In the genomic region with DNA sequence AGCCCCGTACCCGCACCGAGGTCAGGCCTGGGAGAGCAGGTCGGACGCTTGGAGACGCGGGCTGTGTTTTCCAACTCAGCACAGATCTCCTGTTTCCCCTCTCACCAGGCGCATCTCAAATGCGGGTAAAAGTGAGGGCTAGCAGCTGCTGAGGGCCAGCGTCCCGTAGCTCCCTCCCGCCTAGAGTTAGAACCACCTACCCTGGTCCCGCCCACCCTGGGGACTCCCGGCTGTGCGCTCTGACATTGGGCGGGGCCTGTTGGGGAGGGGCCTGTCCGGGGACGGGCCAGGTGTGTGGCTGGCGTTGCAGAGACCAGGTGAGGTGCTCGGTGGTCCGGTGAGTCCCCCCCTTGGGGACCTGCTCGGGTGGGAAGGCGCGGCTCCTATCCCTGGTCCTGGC, we compare ENCODE assay signal across 8 mouse cellular contexts. TPM values are rescaled to one million over a fixed set of nuclear protein-coding genes. Genes with fewer than 3 reads are reported as not detected.
DNase-seq lines count a peak whose midpoint lies in the region; ATAC-seq and TF ChIP-seq lines count a peak whose summit lies in the region.

Gene Arhgap8, plus strand, starts transcription at position 262 of the 400 bp plus-strand sequence.

- no peaks in the 10 kb centered on the region for H3K9me3 ChIP-seq in forebrain, embryonic 13.5 days (replicated peaks)
- H3K9me3 ChIP-seq in intestine, embryonic 14.5 days (ENCODE audit: control insufficient read depth, low read length): no peaks in the 10 kb centered on the region
- no peaks in the 10 kb centered on the region for H3K9me3 ChIP-seq in liver, embryonic 15.5 days (replicated peaks)

- peak; percentile 25 for DNase-seq in gastrocnemius, postnatal 14 days
- DNase-seq in gastrocnemius, adult 18-20 months (ENCODE audit: low spot score): no peak
- peak; percentile 83 for DNase-seq in intestine, embryonic 14.5 days (ENCODE audit: low spot score)
- DNase-seq in spleen, adult 2 months (ENCODE audit: low read depth in 1 of 2, low spot score in 2 of 2): peak in 1 of 2 experiments; percentile 57
- DNase-seq in gastrocnemius, postnatal 36 days: no peak
- DNase-seq in gastrocnemius, postnatal 4 days (ENCODE audit: low spot score in 2 of 2): no peak

- no peak for TF ChIP-seq POLR2A in spleen, adult 2 months (IDR thresholded peaks at IDR 0.05; ENCODE audit: low read depth, low read length)

- H3K4me1 ChIP-seq in forebrain, embryonic 13.5 days: peaks cover 18% of the 10 kb centered on the region
- peaks cover 20% of the 10 kb centered on the region for H3K4me1 ChIP-seq in intestine, embryonic 14.5 days (replicated peaks; ENCODE audit: control insufficient read depth, insufficient read depth, low read length)
- peaks cover 3% of the 10 kb centered on the region; the same call in 1 of the 2 replicates for H3K4me1 ChIP-seq in liver, embryonic 15.5 days (replicated peaks)
- H3K4me1 ChIP-seq in spleen, adult 2 months (ENCODE audit: control insufficient read depth, insufficient read depth, insufficient read length): peaks cover 8% of the 10 kb centered on the region

- no peak within 1 kb of the TSS for H3K27ac ChIP-seq in forebrain, embryonic 13.5 days
- peak within 1 kb of the TSS; percentile 43; the same call in 1 of the 2 replicates for H3K27ac ChIP-seq in intestine, embryonic 14.5 days (ENCODE audit: low read depth)
- H3K27ac ChIP-seq in liver, embryonic 15.5 days (replicated peaks): no peak within 1 kb of the TSS
- no peak within 1 kb of the TSS for H3K27ac ChIP-seq in spleen, adult 2 months (ENCODE audit: insufficient read depth, low read length)

- ATAC-seq in forebrain, embryonic 13.5 days: no peak
- ATAC-seq in intestine, embryonic 14.5 days (replicated peaks; ENCODE audit: low FRiP score, low TSS enrichment, low read depth): peak; percentile 74
- peak; percentile 40; the same call in 1 of the 2 replicates for ATAC-seq in liver, embryonic 15.5 days (ENCODE audit: insufficient read depth)

- no peaks in the 10 kb centered on the region for H3K36me3 ChIP-seq in forebrain, embryonic 13.5 days (ENCODE audit: poor library complexity, severe bottlenecking)
- no peaks in the 10 kb centered on the region for H3K36me3 ChIP-seq in intestine, embryonic 14.5 days (ENCODE audit: control insufficient read depth, insufficient read depth, low read length)
- H3K36me3 ChIP-seq in liver, embryonic 15.5 days (replicated peaks): no peaks in the 10 kb centered on the region
- H3K36me3 ChIP-seq in spleen, adult 2 months (ENCODE audit: control insufficient read depth, insufficient read depth, low read length): no peaks in the 10 kb centered on the region

- peak within 1 kb of the TSS; percentile 46 for H3K4me2 ChIP-seq in forebrain, embryonic 13.5 days
- H3K4me2 ChIP-seq in intestine, embryonic 14.5 days (ENCODE audit: low read length): peak within 1 kb of the TSS; percentile 93
- H3K4me2 ChIP-seq in liver, embryonic 15.5 days: peak within 1 kb of the TSS; percentile 62

- TF ChIP-seq CTCF in spleen, adult 2 months (IDR thresholded peaks at IDR 0.05; ENCODE audit: extremely low read depth, insufficient read depth, insufficient read length, insufficient replicate concordance): no peak

- H3K4me3 ChIP-seq in forebrain, embryonic 13.5 days: peak within 1 kb of the TSS; percentile 16
- H3K4me3 ChIP-seq in intestine, embryonic 14.5 days (ENCODE audit: low read depth, low read length): peak within 1 kb of the TSS; percentile 43
- H3K4me3 ChIP-seq in liver, embryonic 15.5 days (replicated peaks): peak within 1 kb of the TSS; percentile 34
- peak within 1 kb of the TSS; percentile 37 for H3K4me3 ChIP-seq in spleen, adult 2 months (ENCODE audit: extremely low read depth, insufficient read depth, insufficient read length)

- intact Hi-C loops in gastrocnemius, postnatal 14 days (cut with DNase I; ENCODE audit: low total_unique reads): no loop called here
- intact Hi-C loops in gastrocnemius, postnatal 36 days (cut with DNase I): no loop called here

- H3K27me3 ChIP-seq in forebrain, embryonic 13.5 days: peaks cover 39% of the 10 kb centered on the region
- no peaks in the 10 kb centered on the region for H3K27me3 ChIP-seq in intestine, embryonic 14.5 days (replicated peaks; ENCODE audit: control insufficient read depth, insufficient read depth, low read length)
- H3K27me3 ChIP-seq in liver, embryonic 15.5 days: peaks cover 35% of the 10 kb centered on the region
- H3K27me3 ChIP-seq in spleen, adult 2 months (ENCODE audit: control insufficient read depth, insufficient read depth, low read length): peaks cover 5% of the 10 kb centered on the region

- 2% methylated on average over 22 of the region's 24 CpGs for WGBS in forebrain, embryonic 13.5 days
- whole genome bisulfite sequencing in intestine, embryonic 14.5 days: 2% methylated on average over 22 of the region's 24 CpGs
- WGBS in liver, embryonic 15.5 days (ENCODE audit: insufficient replicate concordance): 3% methylated on average over 23 of the region's 24 CpGs
- 5% methylated on average over 24 of the region's 24 CpGs for WGBS in spleen, adult 2 months

- H3K9ac ChIP-seq in forebrain, embryonic 13.5 days: no peak within 1 kb of the TSS
- peak within 1 kb of the TSS; percentile 49 for H3K9ac ChIP-seq in intestine, embryonic 14.5 days (ENCODE audit: low read length)
- H3K9ac ChIP-seq in liver, embryonic 15.5 days: no peak within 1 kb of the TSS

RNA-seq across cellular contexts. Expression of gene Arhgap8, which starts in this region (rescaled TPM):
- total RNA-seq in gastrocnemius, postnatal 14 days (2021): under 1 TPM in 1 of 2 experiments, not detected in 1; 0.29 TPM
- under 1 TPM in 1 of 2 experiments, not detected in 1; 0.14 TPM for total RNA-seq in gastrocnemius, adult 18-20 months (2021)
- 0.11 and 0.34 TPM in 2 replicates for polyA plus RNA-seq in forebrain, embryonic 13.5 days (2015; fragmentation: Nextera tagmentation; extraction: Ambion mirVana)
- polyA plus RNA-seq in intestine, embryonic 14.5 days (2014; fragmentation: Nextera tagmentation; extraction: Ambion mirVana): 13.8 and 15.2 TPM in 2 replicates
- 0.40 and 0.43 TPM in 2 replicates for polyA plus RNA-seq in liver, embryonic 15.5 days (2015; fragmentation: Nextera tagmentation; extraction: Ambion mirVana)
- polyA plus RNA-seq in spleen, adult 2 months (2012; rRNA removed): 0.72 and 1.00 TPM in 2 replicates
- under 1 TPM; 0.17 to 0.38 TPM for total RNA-seq in gastrocnemius, postnatal 36 days (2021)
- under 1 TPM; 0.39 to 0.47 TPM for total RNA-seq in gastrocnemius, postnatal 4 days (2021)

Comparison
In these comparisons a context has a peak if more than half of its experiments do, and no peak if none do; other contexts are left out.
1. Peak in DNase-seq in gastrocnemius, postnatal 14 days; RNA of the gene not detected or under 1 TPM.
2. Peak in ATAC-seq, H3K4me3 ChIP-seq and H3K4me2 ChIP-seq in liver, embryonic 15.5 days; RNA of the gene not detected or under 1 TPM.